Mouse (Mus musculus) hindbrain, embryonic 14.5 days (tissue): ENCODE measurements around the gene Ccdc38. TPM values are rescaled to one million over a fixed set of nuclear protein-coding genes. Genes with fewer than 3 reads are reported as not detected.

Experiments
- ATAC-seq: fragments of 200-750 bp; cut with Nextera tagmentation; 2 replicates; pipeline ENCODE4 v1.8.0; 2017; ENCODE audit warnings: moderate number of reproducible peaks, mild to moderate bottlenecking, moderate TSS enrichment, moderate library complexity; ENCODE audit not compliant: low FRiP score
- DNase-seq: peaks from one replicate; pipeline ENCODE4 v3.0.0-alpha.2; 2015; ENCODE audit warnings: low spot score
- H3K27ac ChIP-seq: fragments of 300-500 bp; sonication (generic); 2 replicates; pipeline ENCODE4 v1.5.1; 2014; ENCODE audit warnings: mild to moderate bottlenecking, moderate library complexity
- H3K27me3 ChIP-seq: fragments of 300-500 bp; sonication (generic); 2 replicates; pipeline ENCODE4 v1.6.1; 2014; ENCODE audit warnings: mild to moderate bottlenecking, low read length, mixed read lengths; ENCODE audit not compliant: control insufficient read depth, insufficient read depth
- H3K36me3 ChIP-seq: fragments of 300-500 bp; sonication (generic); replicated peaks from 2 replicates; pipeline ENCODE4 v1.6.1; 2014; ENCODE audit not compliant: control insufficient read depth, insufficient read depth
- H3K4me1 ChIP-seq: fragments of 300-500 bp; sonication (generic); replicated peaks from 2 replicates; pipeline ENCODE4 v1.6.1; 2014; ENCODE audit warnings: antibody characterized with exemption, low read length, mixed read lengths; ENCODE audit not compliant: control insufficient read depth, insufficient read depth
- H3K4me2 ChIP-seq: fragments of 300-500 bp; sonication (generic); replicated peaks from 2 replicates; pipeline ENCODE4 v1.6.1; 2014; ENCODE audit warnings: mild to moderate bottlenecking, moderate library complexity
- H3K4me3 ChIP-seq: fragments of 300-500 bp; sonication (generic); replicated peaks from 2 replicates; pipeline ENCODE4 v1.5.1; 2014; ENCODE audit warnings: mild to moderate bottlenecking, low read length
- H3K9ac ChIP-seq: fragments of 300-500 bp; sonication (generic); 2 replicates; pipeline ENCODE4 v1.6.1; 2014
- H3K9me3 ChIP-seq: fragments of 300-500 bp; sonication (generic); 2 replicates; pipeline ENCODE4 v1.6.1; 2016; ENCODE audit warnings: low read length; ENCODE audit not compliant: control insufficient read depth
- WGBS: fragments of 180-500 bp; shearing (Covaris S2); extraction: QIAGEN DNeasy Blood & Tissue Kit; methylation state at CpG from one replicate; pipeline ENCODE4 v1.1.7; 2014; 5-methylcytosine and 5-hydroxymethylcytosine counted together
- polyA plus RNA-seq: library from polyadenylated mRNA; unstranded; fragments of >200 nt; fragmentation: Nextera tagmentation; extraction: Ambion mirVana; gene quantifications from 2 replicates; pipeline ENCODE4 v1.2.1, GENCODE M21; 2014

The Ccdc38 gene
- polyA plus RNA-seq, 1 experiment from 2014 or later, result 0.25 TPM

DNA sequence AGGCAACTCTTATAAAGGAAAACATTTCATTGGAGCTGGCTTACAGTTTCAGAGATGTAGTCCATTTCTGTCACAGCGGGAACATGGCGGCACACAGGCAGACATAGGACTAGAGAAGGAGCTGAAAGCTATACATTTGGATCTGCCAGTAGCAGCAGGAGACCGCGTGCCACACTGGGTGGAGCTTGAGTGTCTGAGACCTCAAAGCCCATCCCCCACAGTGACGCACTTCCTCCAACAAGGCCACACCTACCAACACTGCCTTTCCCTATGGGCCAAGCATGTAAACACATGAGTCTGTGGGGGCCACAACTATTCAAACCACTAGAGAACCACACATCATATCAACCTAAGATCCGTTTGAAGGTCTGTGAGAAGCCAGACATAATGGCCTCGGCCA lies 68.8 kb downstream of the Ccdc38 start:
- 95% methylated on average over 7 of the region's 7 CpGs for whole genome bisulfite sequencing
- H3K4me3 ChIP-seq, result no peak overlapping the region
- H3K36me3 ChIP-seq, result no peaks in the 10 kb centered on the region
- H3K9ac ChIP-seq, result no peak overlapping the region
- ATAC-seq (no peak), DNase-seq (no peak)
- no peak overlapping the region for H3K4me2 ChIP-seq
- no peaks in the 10 kb centered on the region for H3K27me3 ChIP-seq
- H3K27ac ChIP-seq, result no peak overlapping the region
- no peaks in the 10 kb centered on the region for H3K9me3 ChIP-seq
- no peaks in the 10 kb centered on the region for H3K4me1 ChIP-seq

DNA sequence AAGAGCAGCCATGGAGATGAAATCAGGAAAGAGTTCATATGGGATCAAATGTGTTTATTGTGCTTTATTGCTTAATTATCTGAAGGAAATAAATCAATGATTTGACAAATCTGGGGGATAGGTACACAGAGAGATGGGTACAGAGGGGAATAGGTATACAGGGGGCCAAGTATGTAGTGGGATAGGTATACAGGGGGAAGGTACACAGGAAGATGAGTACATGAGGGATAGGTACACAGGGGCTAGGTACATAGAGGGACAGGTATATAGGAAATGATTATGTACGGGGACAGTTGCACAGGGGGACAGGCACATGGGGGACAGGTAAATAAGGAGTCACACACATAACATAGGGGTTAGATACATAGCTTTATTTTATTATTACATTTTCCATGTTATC lies 70.5 kb downstream of the Ccdc38 start:
- no peak overlapping the region for H3K27ac ChIP-seq
- DNase-seq (no peak), ATAC-seq (peak; percentile 21; the same call in 1 of the 2 replicates)
- H3K4me3 ChIP-seq, result no peak overlapping the region
- no peaks in the 10 kb centered on the region for H3K4me1 ChIP-seq
- H3K9ac ChIP-seq, result no peak overlapping the region
- H3K4me2 ChIP-seq, result no peak overlapping the region
- no peaks in the 10 kb centered on the region for H3K27me3 ChIP-seq
- H3K9me3 ChIP-seq, result no peaks in the 10 kb centered on the region
- WGBS, result 100% methylated on average over 1 of the region's 1 CpGs
- no peaks in the 10 kb centered on the region for H3K36me3 ChIP-seq

DNA sequence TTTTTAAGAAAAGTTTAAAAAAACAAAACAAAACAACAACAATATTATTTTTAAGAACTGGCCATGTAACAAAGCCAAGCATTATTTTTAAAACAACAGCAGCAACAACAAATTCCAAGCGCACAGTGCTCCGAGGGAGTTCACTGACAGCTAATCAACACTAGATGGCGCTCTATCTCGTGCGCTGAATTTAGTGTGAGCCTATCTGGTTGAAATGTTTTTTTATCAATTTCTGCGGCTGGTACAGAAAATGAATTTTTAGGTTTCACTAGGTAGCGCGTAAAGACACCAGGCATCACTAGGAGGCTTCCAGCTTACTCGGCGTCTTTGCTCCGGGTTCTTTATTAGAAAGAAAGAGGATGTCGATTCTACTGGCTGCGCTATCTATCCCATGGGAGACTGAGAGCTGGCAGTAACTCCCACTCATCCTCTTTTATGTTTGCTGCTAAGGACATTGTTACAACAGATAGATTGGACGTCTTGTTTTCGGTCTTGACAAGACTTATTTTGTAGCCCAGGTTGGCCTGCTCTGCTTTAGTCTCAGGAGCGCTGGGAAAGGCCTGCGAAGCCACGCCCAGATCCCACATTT lies 71.1 kb downstream of the Ccdc38 start:
- H3K27me3 ChIP-seq, result no peaks in the 10 kb centered on the region
- H3K4me3 ChIP-seq, result no peak overlapping the region
- ATAC-seq (0 out of 2 replicates have a peak, but pooled peaks have one; percentile 40), DNase-seq (peak; percentile 82)
- H3K36me3 ChIP-seq, result no peaks in the 10 kb centered on the region
- no peak overlapping the region; the same call in 1 of the 2 replicates for H3K27ac ChIP-seq
- H3K9me3 ChIP-seq, result no peaks in the 10 kb centered on the region
- H3K4me2 ChIP-seq, result peak overlapping the region; percentile 36
- H3K4me1 ChIP-seq, result no peaks in the 10 kb centered on the region
- WGBS, result 38% methylated on average over 18 of the region's 18 CpGs
- H3K9ac ChIP-seq, result peak overlapping the region; percentile 37; the same call in 1 of the 2 replicates

DNA sequence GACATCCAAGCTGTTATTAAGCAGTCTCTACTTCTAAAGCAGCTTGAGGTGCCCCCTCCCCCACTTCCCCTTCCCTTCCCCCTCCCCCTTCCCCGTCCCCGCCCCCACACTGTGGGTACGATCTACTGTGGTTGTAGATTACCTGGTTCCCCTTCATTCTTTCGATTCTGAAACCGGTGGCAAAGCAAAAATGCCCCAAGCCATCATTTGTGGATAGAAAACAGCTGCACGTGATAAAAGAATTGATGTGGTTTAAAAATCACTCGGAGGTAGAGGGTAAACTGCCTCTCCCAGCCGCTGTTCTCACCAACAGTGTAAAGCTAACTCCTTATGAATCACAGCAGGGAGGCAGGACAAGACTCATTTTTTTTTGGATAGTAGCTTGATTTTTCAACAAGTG lies 74.4 kb downstream of the Ccdc38 start:
- no peak overlapping the region for H3K27ac ChIP-seq
- H3K36me3 ChIP-seq, result no peaks in the 10 kb centered on the region
- no peak overlapping the region for H3K9ac ChIP-seq
- no peak overlapping the region for H3K4me3 ChIP-seq
- no peak for DNase-seq
- ATAC-seq, result no peak
- no peaks in the 10 kb centered on the region for H3K4me1 ChIP-seq
- H3K27me3 ChIP-seq, result no peaks in the 10 kb centered on the region
- H3K9me3 ChIP-seq, result no peaks in the 10 kb centered on the region
- 80% methylated on average over 8 of the region's 8 CpGs for WGBS
- no peak overlapping the region for H3K4me2 ChIP-seq

DNA sequence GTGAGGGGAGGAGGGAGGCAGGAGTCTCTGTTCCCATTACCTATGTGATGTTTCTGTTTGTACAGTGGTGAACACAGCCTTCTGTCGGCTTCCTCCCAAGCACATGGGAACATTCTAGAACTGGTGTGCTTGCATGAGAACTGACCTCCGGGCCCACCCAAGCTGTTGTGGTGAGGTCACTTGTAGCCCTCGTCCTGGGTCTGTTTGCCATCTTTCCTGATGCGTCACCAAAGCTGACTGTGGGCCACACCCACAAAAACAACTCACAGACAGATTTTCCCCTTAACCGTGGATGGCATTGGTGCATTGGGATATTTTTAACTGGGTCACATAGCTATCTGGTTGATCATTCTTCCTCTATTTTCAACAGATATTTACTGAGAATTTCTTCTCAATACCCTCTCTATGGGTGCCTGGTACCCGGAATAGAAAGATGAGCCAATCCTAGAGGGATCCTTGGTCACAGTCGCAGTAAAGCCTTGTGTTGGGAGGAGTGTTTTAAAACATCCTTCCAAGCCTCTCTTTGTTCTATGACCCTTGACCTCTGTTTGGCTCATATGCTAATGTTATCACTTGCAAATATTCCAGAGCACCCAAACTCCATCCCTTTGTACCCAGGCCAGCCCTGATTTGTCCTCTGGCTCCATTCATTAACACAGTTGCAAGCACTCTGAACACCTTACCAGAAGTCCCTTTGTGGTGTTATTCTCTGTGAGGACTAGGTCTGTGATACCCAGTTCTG lies 80.2 kb downstream of the Ccdc38 start:
- Histone ChIP-seq H3K27me3 (no peaks in the 10 kb centered on the region), H3K9me3 (no peaks in the 10 kb centered on the region), H3K36me3 (no peaks in the 10 kb centered on the region), H3K27ac (no peak overlapping the region), H3K9ac (no peak overlapping the region), H3K4me1 (no peaks in the 10 kb centered on the region), H3K4me3 (no peak overlapping the region), H3K4me2 (no peak overlapping the region)
- DNase-seq, result no peak
- 67% methylated on average over 7 of the region's 7 CpGs for WGBS
- no peak for ATAC-seq

DNA sequence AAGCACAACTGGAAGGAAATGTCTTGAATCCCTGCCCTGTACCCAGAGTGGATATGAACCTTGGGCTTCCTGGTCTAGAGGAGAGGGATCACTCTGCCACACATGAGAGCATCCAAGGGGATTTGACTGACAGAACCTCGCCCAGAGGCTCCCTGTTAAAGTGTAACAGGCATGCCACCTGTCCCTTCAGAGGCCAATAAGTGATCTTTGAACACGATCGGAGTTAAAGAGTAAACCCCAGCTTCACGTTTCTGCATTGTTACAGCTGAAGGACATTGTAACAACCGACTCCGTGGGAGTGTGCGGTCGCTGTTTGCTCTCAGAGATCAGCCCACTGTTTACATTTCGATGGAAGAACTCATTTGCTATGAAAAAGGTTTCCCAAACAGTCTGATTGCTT lies 83.3 kb downstream of the Ccdc38 start:
- H3K4me3 ChIP-seq, result no peak overlapping the region
- 49% methylated on average over 9 of the region's 9 CpGs for WGBS
- H3K27ac ChIP-seq, result no peak overlapping the region
- no peaks in the 10 kb centered on the region for H3K27me3 ChIP-seq
- no peak for DNase-seq
- no peak for ATAC-seq
- no peak overlapping the region for H3K4me2 ChIP-seq
- no peaks in the 10 kb centered on the region for H3K36me3 ChIP-seq
- no peak overlapping the region for H3K9ac ChIP-seq
- H3K4me1 ChIP-seq, result no peaks in the 10 kb centered on the region
- H3K9me3 ChIP-seq, result no peaks in the 10 kb centered on the region

DNA sequence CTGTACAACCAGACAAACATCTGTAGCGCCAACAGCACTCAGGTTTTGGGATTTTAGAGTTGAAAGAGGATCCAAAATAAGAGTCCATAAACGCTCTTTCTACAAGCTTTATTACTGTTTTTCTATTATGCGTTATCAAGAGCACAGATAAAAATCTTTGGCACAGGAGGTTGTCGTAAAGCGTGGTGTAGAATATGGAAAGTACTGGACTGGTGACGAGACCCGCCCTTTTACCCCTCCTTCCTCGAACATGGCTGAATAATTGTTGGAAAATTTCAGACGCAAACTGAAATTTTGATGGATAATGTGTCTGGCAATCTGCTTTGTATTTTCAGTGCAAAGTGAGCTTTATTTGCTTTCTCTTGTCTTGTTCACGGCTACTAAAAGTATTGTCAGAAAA lies 83.7 kb downstream of the Ccdc38 start:
- Histone ChIP-seq H3K27ac (no peak overlapping the region), H3K27me3 (no peaks in the 10 kb centered on the region), H3K9ac (no peak overlapping the region), H3K9me3 (no peaks in the 10 kb centered on the region), H3K4me3 (no peak overlapping the region), H3K4me1 (no peaks in the 10 kb centered on the region), H3K4me2 (no peak overlapping the region), H3K36me3 (no peaks in the 10 kb centered on the region)
- ATAC-seq (no peak), DNase-seq (no peak)
- WGBS, result 86% methylated on average over 10 of the region's 10 CpGs

DNA sequence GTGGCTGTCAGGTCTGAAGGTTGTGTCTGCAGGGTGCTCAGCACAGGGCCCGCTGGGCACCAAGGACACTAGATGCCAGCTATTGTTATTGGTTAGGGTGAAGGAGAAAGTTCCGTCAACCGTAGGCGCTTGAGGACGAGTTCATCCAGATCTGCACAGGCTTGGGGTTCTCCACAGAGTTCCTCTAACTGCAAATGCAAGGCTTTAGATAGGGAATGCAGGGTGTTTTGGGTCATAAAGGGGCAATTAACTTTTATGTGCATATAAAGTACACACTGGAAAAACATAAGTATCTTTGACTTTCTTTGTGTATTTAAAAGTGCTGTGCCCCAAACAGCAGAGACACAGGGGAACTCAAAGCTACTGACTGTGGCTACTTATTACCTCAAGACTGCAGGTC lies 89.9 kb downstream of the Ccdc38 start:
- Histone ChIP-seq H3K27ac (no peak overlapping the region), H3K4me2 (no peak overlapping the region), H3K9me3 (no peaks in the 10 kb centered on the region; the same call in 1 of the 2 replicates), H3K36me3 (no peaks in the 10 kb centered on the region), H3K4me1 (no peaks in the 10 kb centered on the region), H3K4me3 (no peak overlapping the region), H3K27me3 (no peaks in the 10 kb centered on the region), H3K9ac (no peak overlapping the region)
- no peak for DNase-seq
- no peak for ATAC-seq
- 94% methylated on average over 5 of the region's 5 CpGs for WGBS

DNA sequence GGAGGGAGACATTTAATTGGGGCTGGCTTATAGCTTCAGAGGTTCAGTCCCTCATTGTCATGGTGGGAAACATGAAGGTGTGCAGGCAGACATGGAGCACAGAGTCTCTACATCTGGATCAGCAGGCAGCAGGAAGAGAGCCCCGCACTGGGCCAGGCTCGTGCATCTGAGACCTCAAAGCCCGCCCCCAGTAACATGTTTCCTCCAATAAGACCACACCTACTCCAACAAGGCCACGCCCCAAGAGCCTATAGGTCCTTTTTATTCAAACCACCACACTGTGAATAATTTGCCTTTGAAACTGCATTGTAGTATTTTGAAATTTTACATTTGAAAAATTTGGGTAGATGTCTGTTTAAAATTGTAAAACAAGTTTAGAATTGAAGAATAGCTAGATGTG lies 91.7 kb downstream of the Ccdc38 start:
- no peaks in the 10 kb centered on the region for H3K4me1 ChIP-seq
- H3K4me2 ChIP-seq, result no peak overlapping the region
- no peak overlapping the region for H3K27ac ChIP-seq
- no peak overlapping the region for H3K4me3 ChIP-seq
- ATAC-seq (no peak), DNase-seq (no peak)
- WGBS, result 76% methylated on average over 4 of the region's 4 CpGs
- no peak overlapping the region for H3K9ac ChIP-seq
- H3K9me3 ChIP-seq, result no peaks in the 10 kb centered on the region; the same call in 1 of the 2 replicates
- H3K27me3 ChIP-seq, result no peaks in the 10 kb centered on the region
- no peaks in the 10 kb centered on the region for H3K36me3 ChIP-seq
